Comparison of ENCODE assay signal across 1 mouse cellular context in the genomic region with DNA sequence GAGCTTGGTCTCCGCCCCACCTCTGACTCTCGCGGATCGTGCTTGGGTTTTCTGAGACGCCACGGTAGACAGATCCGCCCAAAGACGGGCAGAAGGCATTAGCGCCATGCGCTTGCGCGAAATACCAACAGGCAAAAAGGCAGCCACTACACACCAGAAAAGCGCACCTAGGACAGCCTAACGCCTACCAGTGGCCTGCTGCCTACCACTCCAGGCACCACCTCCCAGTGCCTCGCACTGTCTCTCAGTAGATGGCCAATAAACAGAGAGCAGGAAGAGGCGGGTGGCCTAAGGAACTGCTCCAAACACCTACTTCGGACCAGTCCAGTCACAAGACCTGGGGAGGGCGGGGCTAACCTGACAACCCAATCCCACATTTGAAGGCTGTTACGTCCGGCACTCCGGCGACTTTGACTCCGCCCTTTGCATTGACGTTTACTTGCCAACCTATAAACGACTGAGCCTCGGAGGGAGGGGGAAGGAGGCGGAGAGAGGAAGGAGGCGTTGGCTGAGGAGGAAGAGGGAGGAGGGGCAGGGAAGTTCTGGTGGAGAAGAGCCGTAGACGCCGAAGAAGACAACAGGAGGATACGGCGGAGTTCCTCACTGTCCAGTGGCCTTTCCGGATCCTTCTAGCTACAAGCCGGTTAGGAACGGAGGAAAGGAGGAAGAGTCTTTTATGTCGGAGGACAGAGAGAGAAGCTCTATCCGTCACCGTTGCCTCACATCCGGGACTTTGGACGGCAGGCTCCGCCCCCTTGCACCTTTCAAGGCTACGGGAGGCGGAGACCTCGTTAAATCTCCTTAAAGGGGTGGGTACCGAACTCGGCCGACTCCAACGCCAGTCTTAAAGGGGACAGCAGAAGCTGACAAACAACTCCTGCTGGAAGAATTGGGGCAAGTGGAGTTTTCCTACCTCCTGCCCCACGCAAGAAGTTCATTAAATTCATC.
A peak's percentile ranks its signal among the peaks of the same experiment; 100 is the strongest.
TF ChIP-seq lines count a peak whose summit lies in the region.

No protein-coding gene starts in this region.

TF ChIP-seq in CH12.LX, 34 proteins besides CTCF, POLR2A, EP300 and RAD21:
- TF ChIP-seq JUN (IDR thresholded peaks at IDR 0.05; ENCODE audit: insufficient read depth, low read depth, low read length) (no peak), MAZ (IDR thresholded peaks at IDR 0.05; ENCODE audit: low read depth, low read length) (peak; percentile 92), JUND (conservative IDR thresholded peaks at IDR 0.05; ENCODE audit: low read depth, low read length) (no peak; the same call in 1 of the 2 replicates), ZNF384 (IDR thresholded peaks at IDR 0.05; ENCODE audit: low read depth, low read length) (no peak), ZMIZ1 (IDR thresholded peaks at IDR 0.05; ENCODE audit: low read depth, low read length) (peak; percentile 70), USF2 (conservative IDR thresholded peaks at IDR 0.05; ENCODE audit: low read depth, low read length) (no peak; the same call in 1 of the 2 replicates), MAX (IDR thresholded peaks at IDR 0.05; ENCODE audit: low read length) (peak; percentile 62; the same call in 1 of the 2 replicates), SMC3 (IDR thresholded peaks at IDR 0.05; ENCODE audit: low read depth, low read length) (no peak), USF1 (IDR thresholded peaks at IDR 0.05; ENCODE audit: low read depth, low read length) (peak; percentile 68), RCOR1 (conservative IDR thresholded peaks at IDR 0.05; ENCODE audit: low read depth, low read length) (no peak), POLR2AphosphoS2 (IDR thresholded peaks at IDR 0.05; ENCODE audit: low read depth, low read length) (peak; percentile 90), MYC (IDR thresholded peaks at IDR 0.05; ENCODE audit: low read depth, low read length) (peak; percentile 35; the same call in 1 of the 2 replicates), CHD2 (IDR thresholded peaks at IDR 0.05; ENCODE audit: low read length) (peak; percentile 87), CHD1 (IDR thresholded peaks at IDR 0.05; ENCODE audit: low read depth, low read length) (no peak), HCFC1 (IDR thresholded peaks at IDR 0.05; ENCODE audit: low read depth, low read length) (peak; percentile 87), KAT2A (IDR thresholded peaks at IDR 0.05; ENCODE audit: insufficient replicate concordance, low read length) (peak; percentile 79; the same call in 1 of the 2 replicates), SIN3A (IDR thresholded peaks at IDR 0.05; ENCODE audit: low read length) (peak; percentile 84), BHLHE40 (IDR thresholded peaks at IDR 0.05; ENCODE audit: low read depth, low read length) (peak; percentile 20; the same call in 1 of the 2 replicates), ZC3H11A (IDR thresholded peaks at IDR 0.05; ENCODE audit: low read depth, low read length) (no peak), ELF1 (IDR thresholded peaks at IDR 0.05; ENCODE audit: low read depth, low read length) (peak; percentile 86), NRF1 (IDR thresholded peaks at IDR 0.05; ENCODE audit: low read depth, low read length) (peak; percentile 92), ZKSCAN1 (IDR thresholded peaks at IDR 0.05; ENCODE audit: borderline replicate concordance, low read depth, low read length) (no peak), MXI1 (IDR thresholded peaks at IDR 0.05; ENCODE audit: low read depth, low read length) (no peak; the same call in none of the 2 replicates), ETS1 (conservative IDR thresholded peaks at IDR 0.05; ENCODE audit: low read depth, low read length) (no peak; the same call in 1 of the 2 replicates), MEF2A (IDR thresholded peaks at IDR 0.05; ENCODE audit: borderline replicate concordance, low read depth, low read length) (no peak; the same call in 1 of the 2 replicates), PAX5 (IDR thresholded peaks at IDR 0.05; ENCODE audit: low read length) (no peak), UBTF (IDR thresholded peaks at IDR 0.05; ENCODE audit: low read depth, low read length) (no peak), TBP (conservative IDR thresholded peaks at IDR 0.05; ENCODE audit: low read depth, low read length) (peak; percentile 62; the same call in 1 of the 2 replicates), TCF12 (IDR thresholded peaks at IDR 0.05; ENCODE audit: low read depth, low read length) (peak; percentile 64), IRF4 (IDR thresholded peaks at IDR 0.05; ENCODE audit: low read depth, low read length) (peak; percentile 43; the same call in 1 of the 2 replicates), NELFE (IDR thresholded peaks at IDR 0.05; ENCODE audit: low read depth, low read length) (peak; percentile 58; the same call in 1 of the 2 replicates), MAFK (IDR thresholded peaks at IDR 0.05; ENCODE audit: insufficient replicate concordance, low read length) (no peak), E2F4 (IDR thresholded peaks at IDR 0.05; ENCODE audit: insufficient replicate concordance, low read depth, low read length) (no peak), GABPA (IDR thresholded peaks at IDR 0.05; ENCODE audit: insufficient replicate concordance, low read depth, low read length) (no peak; the same call in 1 of the 2 replicates)
